Mouse (Mus musculus) stomach, postnatal 0 days (tissue): Measurements from ENCODE around the gene Tmem56. TPM values are rescaled to one million over a fixed set of nuclear protein-coding genes. Genes with fewer than 3 reads are reported as not detected.
A peak's percentile ranks its signal among the peaks of the same experiment; 100 is the strongest.

Source experiments
- ATAC-seq: fragments of 200-750 bp; cut with Nextera tagmentation; 2 replicates; pipeline ENCODE4 v1.8.0; 2017; ENCODE audit not compliant: low FRiP score, low TSS enrichment
- DNase-seq: peaks from one replicate; pipeline ENCODE4 v3.0.0-alpha.2; 2016; ENCODE audit warnings: low spot score
- H3K27ac ChIP-seq: fragments of 300-500 bp; sonication (generic); replicated peaks from 2 replicates; pipeline ENCODE4 v1.5.1; 2014; ENCODE audit warnings: mild to moderate bottlenecking, control low read depth
- H3K27me3 ChIP-seq: fragments of 300-500 bp; sonication (generic); 2 replicates; pipeline ENCODE4 v1.6.1; 2014; ENCODE audit warnings: low read length; ENCODE audit not compliant: control insufficient read depth, insufficient read depth
- H3K36me3 ChIP-seq: fragments of 300-500 bp; sonication (generic); 2 replicates; pipeline ENCODE4 v1.6.1; 2014; ENCODE audit warnings: low read length, mixed read lengths; ENCODE audit not compliant: control insufficient read depth, insufficient read depth
- H3K4me1 ChIP-seq: fragments of 300-500 bp; sonication (generic); replicated peaks from 2 replicates; pipeline ENCODE4 v1.6.1; 2014; ENCODE audit warnings: antibody characterized with exemption; ENCODE audit not compliant: control insufficient read depth, insufficient read depth
- H3K4me2 ChIP-seq: fragments of 300-500 bp; sonication (generic); replicated peaks from 2 replicates; pipeline ENCODE4 v1.6.1; 2014; ENCODE audit warnings: low read depth, mild to moderate bottlenecking, control low read depth, moderate library complexity
- H3K4me3 ChIP-seq: fragments of 300-500 bp; sonication (generic); 2 replicates; pipeline ENCODE4 v1.5.1; 2014; ENCODE audit warnings: low read depth, low read length, control low read depth
- H3K9ac ChIP-seq: fragments of 300-500 bp; sonication (generic); 2 replicates; pipeline ENCODE4 v1.6.1; 2014; ENCODE audit warnings: mild to moderate bottlenecking, low read length, control low read depth, mixed read lengths
- H3K9me3 ChIP-seq: fragments of 300-500 bp; sonication (generic); 2 replicates; pipeline ENCODE4 v1.6.1; 2016; ENCODE audit warnings: low read length; ENCODE audit not compliant: control insufficient read depth
- CTCF ChIP-seq: IDR thresholded peaks from 2 replicates; pipeline ENCODE4 v1.5.1; 2016; ENCODE audit warnings: antibody characterized with exemption, low read depth, mild to moderate bottlenecking, moderate library complexity
- EP300 ChIP-seq: optimal IDR thresholded peaks from 2 replicates; pipeline ENCODE3; 2016; ENCODE audit warnings: antibody characterized with exemption
- WGBS: fragments of 180-500 bp; shearing (Covaris S2); extraction: QIAGEN DNeasy Blood & Tissue Kit; methylation state at CpG from one replicate; pipeline ENCODE4 v1.1.7; 2014; 5-methylcytosine and 5-hydroxymethylcytosine counted together
- polyA plus RNA-seq: library from polyadenylated mRNA; unstranded; fragments of >200 nt; fragmentation: Nextera tagmentation; extraction: Ambion mirVana; gene quantifications from 2 replicates; pipeline ENCODE4 v1.2.1, GENCODE M21; 2015

Gene Tmem56
- polyA plus RNA-seq, 1 experiment from 2014 or later, result 2.6 TPM

DNA sequence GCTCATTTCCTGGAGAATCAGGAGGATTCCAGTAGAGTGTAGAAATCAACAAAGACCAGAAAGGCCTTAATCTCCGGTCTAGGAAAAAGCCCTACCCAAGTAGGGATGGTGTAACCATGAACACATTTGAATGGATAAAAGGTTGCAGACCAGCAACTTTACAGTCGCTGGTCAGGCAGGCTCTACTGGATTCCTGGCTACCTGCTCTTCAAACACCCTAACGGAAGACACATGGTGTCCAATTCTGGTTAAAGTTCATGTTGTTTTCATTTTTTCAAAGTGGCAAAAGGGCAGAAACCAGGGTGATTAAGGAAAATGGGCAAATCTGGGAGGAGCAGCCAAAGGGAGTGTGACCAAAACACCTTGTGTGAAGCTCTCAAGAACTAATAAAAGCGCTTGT, 5.9 kb downstream of the Tmem56 start:
- H3K9me3 ChIP-seq, result no peaks in the 10 kb centered on the region
- no peak overlapping the region for H3K4me3 ChIP-seq
- H3K4me1 ChIP-seq, result no peaks in the 10 kb centered on the region; the same call in 1 of the 2 replicates
- DNase-seq, result no peak
- TF ChIP-seq CTCF, result no peak
- peak; percentile 67 for TF ChIP-seq EP300
- no peak overlapping the region for H3K9ac ChIP-seq
- peak; percentile 47; the same call in 1 of the 2 replicates for ATAC-seq
- H3K27me3 ChIP-seq, result no peaks in the 10 kb centered on the region
- no peak overlapping the region for H3K4me2 ChIP-seq
- 65% methylated on average over 4 of the region's 4 CpGs for WGBS
- no peaks in the 10 kb centered on the region for H3K36me3 ChIP-seq
- H3K27ac ChIP-seq, result no peak overlapping the region

DNA sequence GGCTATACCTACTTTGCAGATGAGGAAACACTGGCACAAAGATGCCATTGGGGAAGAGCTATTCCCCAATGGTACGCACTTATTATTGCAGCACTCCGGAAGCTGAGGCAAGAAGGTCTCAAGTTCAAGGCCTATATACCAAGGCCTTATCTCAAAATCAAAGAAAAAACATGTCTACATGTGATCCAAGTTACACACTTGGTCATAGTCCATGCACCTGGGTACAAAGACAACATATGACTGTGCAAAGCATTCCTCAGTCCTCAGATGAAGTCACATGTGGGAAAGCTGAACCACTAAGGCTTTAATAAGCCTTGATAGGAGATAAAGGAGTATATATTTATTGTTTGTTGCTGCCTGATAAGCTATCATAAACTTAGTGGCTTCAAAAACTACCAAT, 8.9 kb downstream of the Tmem56 start:
- H3K27ac ChIP-seq, result no peak overlapping the region
- no peak overlapping the region for H3K4me3 ChIP-seq
- ATAC-seq, result no peak
- H3K4me2 ChIP-seq, result no peak overlapping the region
- WGBS, result 92% methylated on average over 2 of the region's 2 CpGs
- no peaks in the 10 kb centered on the region for H3K9me3 ChIP-seq
- H3K36me3 ChIP-seq, result no peaks in the 10 kb centered on the region
- no peak for DNase-seq
- H3K4me1 ChIP-seq, result no peaks in the 10 kb centered on the region; the same call in 1 of the 2 replicates
- no peaks in the 10 kb centered on the region for H3K27me3 ChIP-seq
- TF ChIP-seq CTCF, result no peak
- no peak for TF ChIP-seq EP300
- H3K9ac ChIP-seq, result no peak overlapping the region

DNA sequence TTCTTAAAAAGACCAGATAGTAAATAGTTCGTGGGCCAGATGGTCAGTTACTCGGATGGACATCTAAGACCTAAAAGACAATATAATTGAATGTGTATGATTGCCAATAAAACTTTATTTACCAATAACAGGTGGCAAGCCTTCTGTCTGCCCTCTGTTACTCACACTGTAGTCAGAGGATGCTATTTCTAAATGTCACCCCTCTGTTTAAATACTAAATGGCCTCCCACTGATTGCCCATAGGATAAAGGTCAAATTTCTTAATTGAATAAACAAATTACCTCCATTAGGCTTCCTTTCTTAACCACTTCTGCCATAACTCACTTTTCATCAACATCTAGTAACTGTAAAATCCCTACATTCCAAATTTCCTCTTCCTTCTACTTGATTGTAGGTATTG, 10.3 kb downstream of the Tmem56 start:
- ATAC-seq (no peak), DNase-seq (no peak)
- no peaks in the 10 kb centered on the region for H3K9me3 ChIP-seq
- H3K4me3 ChIP-seq, result no peak overlapping the region
- WGBS, result 60% methylated on average over 2 of the region's 2 CpGs
- no peaks in the 10 kb centered on the region; the same call in 1 of the 2 replicates for H3K4me1 ChIP-seq
- 0 out of 2 replicates have a peak, but pooled peaks cover 2% of the 10 kb centered on the region for H3K27me3 ChIP-seq
- TF ChIP-seq EP300 (no peak), CTCF (no peak)
- no peaks in the 10 kb centered on the region for H3K36me3 ChIP-seq
- H3K9ac ChIP-seq, result no peak overlapping the region
- H3K27ac ChIP-seq, result no peak overlapping the region
- H3K4me2 ChIP-seq, result no peak overlapping the region

DNA sequence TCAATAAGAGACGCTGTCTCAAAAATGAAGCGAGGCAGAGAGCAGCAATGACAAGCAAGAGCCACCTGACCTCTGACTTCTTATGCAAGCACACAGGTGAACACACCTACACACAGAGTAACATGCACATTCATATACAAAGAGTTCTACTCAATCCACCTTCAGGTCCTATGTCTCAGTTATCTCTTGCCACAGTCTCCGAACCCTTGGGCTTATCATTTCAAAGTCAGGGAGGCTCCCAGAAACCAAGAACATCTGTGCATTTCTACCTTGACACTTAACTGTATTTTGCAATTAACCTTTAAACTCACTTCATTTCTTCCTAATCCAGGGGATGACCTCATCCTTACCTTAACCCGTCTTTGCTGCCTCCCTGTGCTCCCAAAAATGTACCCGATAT, 15.6 kb downstream of the Tmem56 start:
- ATAC-seq (no peak), DNase-seq (no peak)
- H3K9me3 ChIP-seq, result no peaks in the 10 kb centered on the region
- no peaks in the 10 kb centered on the region for H3K36me3 ChIP-seq
- TF ChIP-seq EP300, result no peak
- TF ChIP-seq CTCF, result no peak
- no peak overlapping the region for H3K4me2 ChIP-seq
- H3K9ac ChIP-seq, result no peak overlapping the region
- no peak overlapping the region for H3K27ac ChIP-seq
- no peak overlapping the region for H3K4me3 ChIP-seq
- 78% methylated on average over 5 of the region's 5 CpGs for WGBS
- no peaks in the 10 kb centered on the region for H3K4me1 ChIP-seq
- H3K27me3 ChIP-seq, result peaks cover 4% of the 10 kb centered on the region; the same call in 1 of the 2 replicates

DNA sequence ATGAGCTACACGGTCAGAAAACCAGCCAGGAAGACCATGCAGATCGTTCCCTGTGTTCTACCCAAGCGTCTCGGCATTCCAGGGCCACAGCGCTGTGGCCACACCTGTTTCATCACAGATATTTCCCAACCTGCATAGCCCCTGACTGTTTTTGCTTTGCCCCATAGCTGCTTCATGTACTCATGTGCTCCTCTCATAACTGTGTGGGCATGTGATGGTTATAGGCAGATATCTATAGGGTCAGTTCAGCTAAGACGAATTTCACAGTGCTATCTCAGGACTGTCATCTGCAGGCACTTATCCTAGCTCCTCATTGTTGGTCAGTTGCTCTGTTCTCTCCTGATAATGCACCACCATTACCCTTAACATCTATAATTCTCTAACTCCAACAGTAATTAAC, 18.7 kb downstream of the Tmem56 start:
- no peaks in the 10 kb centered on the region for H3K9me3 ChIP-seq
- ATAC-seq (no peak), DNase-seq (no peak)
- no peaks in the 10 kb centered on the region for H3K36me3 ChIP-seq
- H3K4me1 ChIP-seq, result no peaks in the 10 kb centered on the region
- H3K4me3 ChIP-seq, result no peak overlapping the region
- H3K27ac ChIP-seq, result no peak overlapping the region
- H3K27me3 ChIP-seq, result peaks cover 4% of the 10 kb centered on the region; the same call in 1 of the 2 replicates
- H3K9ac ChIP-seq, result no peak overlapping the region
- no peak overlapping the region for H3K4me2 ChIP-seq
- 63% methylated on average over 6 of the region's 6 CpGs for WGBS
- TF ChIP-seq EP300 (no peak), CTCF (no peak)

DNA sequence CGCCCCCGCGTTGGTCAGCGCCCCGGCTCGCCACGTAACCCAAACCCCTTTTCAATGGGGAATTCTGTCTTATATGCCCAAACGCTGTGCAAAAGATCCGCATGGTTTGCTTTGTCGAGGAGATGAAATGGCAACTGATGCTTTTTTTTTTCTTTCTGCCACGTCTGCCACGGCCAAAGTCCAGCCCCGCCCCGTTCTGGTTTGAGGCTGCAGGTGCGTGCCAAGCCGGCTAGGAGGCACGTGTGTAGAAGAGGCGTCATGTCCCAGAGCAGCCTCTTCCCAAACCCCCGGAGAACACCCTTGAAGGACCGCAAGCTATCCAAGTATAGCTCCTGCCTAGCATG, 19.7 kb downstream of the Tmem56 start:
- WGBS, result 1% methylated on average over 20 of the region's 20 CpGs
- no peak for TF ChIP-seq EP300
- no peak for TF ChIP-seq CTCF
- Histone ChIP-seq H3K27ac (peak overlapping the region; percentile 85), H3K4me3 (peak overlapping the region; percentile 69), H3K4me2 (peak overlapping the region; percentile 98), H3K9ac (peak overlapping the region; percentile 68), H3K9me3 (no peaks in the 10 kb centered on the region), H3K27me3 (peaks cover 4% of the 10 kb centered on the region; the same call in 1 of the 2 replicates), H3K4me1 (no peaks in the 10 kb centered on the region; the same call in 1 of the 2 replicates), H3K36me3 (no peaks in the 10 kb centered on the region)
- DNase-seq (peak; percentile 91), ATAC-seq (peak; percentile 83)
